Mouse (Mus musculus) adrenal gland, adult 8-10 months (tissue): Measurements from ENCODE around the gene Gm20388. TPM values are rescaled to one million over a fixed set of nuclear protein-coding genes. Genes with fewer than 3 reads are reported as not detected.

Source experiments
- DNase-seq: peaks from one replicate; pipeline ENCODE4 v3.0.0; 2022
- total RNA-seq, 4 experiments: library from RNA; stranded (reverse); gene quantifications; 2 replicates each; pipeline ENCODE4 v1.2.4; 2022

Gene Gm20388
- total RNA-seq, 4 experiments from 2014 or later = 1.7 to 16.9 (median 5.8) TPM

- DNase-seq = no peak
Observed at GRCm38 (mm10) chr8:123773468-123773867, 3862.8 kb downstream of the Gm20388 start.

DNA sequence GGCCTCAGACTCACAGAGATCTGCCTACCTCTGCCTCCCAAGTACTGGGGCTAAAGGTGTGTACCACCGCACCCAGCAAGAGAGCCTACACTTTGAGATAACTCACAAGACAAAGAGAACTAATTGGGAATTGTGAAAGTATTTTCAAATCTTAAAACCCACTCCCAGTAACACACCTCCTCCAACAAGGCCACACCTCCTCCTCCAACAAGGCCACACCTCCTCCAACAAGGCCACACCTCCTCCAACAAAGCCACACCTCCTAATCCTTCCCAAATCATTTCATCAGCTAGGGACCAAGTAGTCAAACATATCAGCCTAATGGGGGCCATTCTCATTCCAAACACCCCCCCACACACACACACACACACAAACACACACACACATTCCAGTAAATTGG, 3863.8 kb downstream of the Gm20388 start:
- no peak for DNase-seq

DNA sequence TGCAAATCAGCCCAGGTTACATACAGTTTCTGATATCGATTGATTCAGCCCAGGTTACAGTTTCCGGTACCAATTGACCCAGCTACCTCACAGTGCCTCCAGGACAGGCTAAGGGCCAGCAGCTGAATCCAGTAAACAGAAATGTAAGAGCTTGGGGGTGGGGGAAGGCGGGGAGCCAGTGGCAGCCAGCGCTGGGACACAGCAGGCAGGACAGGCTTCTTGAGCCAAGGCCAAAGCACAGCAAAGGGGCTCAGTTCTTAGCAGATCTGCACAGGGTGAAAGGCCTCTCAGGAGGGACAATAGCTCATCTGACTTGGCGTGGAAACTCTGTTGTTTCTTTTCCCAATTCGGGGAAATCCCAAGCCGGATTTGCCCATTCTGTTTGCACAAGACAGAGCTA, 3866.7 kb downstream of the Gm20388 start:
- DNase-seq = no peak

GRCm38 (mm10) chr8:123780471-123780870, 3869.8 kb downstream of the Gm20388 start:
- no peak for DNase-seq

DNA sequence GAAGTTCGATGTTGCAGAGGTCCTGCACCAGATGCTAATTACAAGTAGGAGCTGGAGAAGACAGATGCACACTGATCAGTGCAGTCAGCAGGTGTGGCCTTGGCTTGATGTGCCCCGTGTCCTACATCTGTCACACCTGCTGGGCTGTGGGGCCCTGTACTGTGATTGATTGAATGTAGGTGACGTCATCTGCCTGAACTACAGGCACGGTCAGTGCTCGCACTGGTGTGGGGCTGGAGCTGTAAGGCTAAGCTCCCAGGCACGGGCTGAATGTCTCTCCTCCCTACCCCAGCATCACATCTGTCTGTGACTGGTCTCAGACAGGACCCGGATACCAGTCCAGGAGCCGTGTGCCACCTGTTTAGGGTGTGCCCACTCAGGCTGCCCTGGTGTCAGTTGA, 3870.6 kb downstream of the Gm20388 start:
- DNase-seq = no peak

GRCm38 (mm10) chr8:123783525-123784249, 3873.0 kb downstream of the Gm20388 start:
- peak; percentile 64 for DNase-seq

GRCm38 (mm10) chr8:123786166-123786565, 3875.5 kb downstream of the Gm20388 start:
- no peak for DNase-seq

DNA sequence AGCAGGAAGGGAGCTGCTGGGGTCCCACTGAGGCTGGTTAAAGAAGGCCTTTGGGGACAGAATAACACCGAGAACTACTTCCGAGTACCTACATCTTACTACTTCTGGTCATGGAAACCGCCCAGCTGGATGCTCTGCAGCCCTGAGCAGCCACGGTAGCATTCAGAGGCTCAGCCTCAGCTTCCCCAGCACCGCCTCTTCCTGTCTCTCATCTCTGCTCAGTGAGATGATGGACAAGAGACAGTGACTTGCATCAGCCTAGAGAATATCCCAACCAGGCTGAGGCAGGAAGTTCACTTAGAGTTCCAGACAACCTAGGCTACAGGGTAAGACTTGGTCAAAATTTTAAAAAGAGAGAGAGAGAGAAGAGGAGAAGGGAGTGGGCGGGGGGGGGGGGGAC, 3876.0 kb downstream of the Gm20388 start:
- DNase-seq = no peak

DNA sequence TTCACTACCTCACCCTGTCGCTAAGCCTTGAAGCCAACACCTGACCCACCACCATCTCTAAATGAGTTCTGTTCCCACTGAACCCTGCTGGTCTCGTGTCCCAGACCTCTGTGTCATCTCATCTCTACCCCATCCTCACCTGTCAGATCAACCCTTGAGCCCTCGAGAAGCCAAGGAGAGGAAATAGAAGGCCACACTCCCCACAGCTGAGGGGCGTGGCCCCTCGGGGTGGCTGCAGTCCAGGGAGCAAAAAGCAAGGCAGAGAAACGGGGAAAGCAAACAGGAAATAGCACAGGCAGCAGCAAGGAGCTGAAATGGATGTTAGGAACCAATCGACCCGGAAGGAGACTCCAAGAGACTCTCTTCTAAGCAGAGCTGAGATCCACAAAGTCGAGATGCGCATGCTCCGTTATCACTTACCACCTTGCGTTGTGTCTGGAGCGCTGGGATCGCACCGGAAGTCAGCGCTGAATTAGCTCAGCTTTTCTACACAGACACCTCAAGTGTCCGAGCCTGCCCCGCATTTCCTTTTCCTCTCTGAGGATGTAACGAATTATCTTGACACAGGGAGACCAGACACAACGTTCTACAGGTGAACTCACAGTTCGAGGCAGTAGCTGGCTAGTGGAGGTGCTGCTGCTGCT, 3876.7 kb downstream of the Gm20388 start:
- DNase-seq = no peak

GRCm38 (mm10) chr8:123788416-123789170, 3878.0 kb downstream of the Gm20388 start:
- DNase-seq = peak; percentile 62

DNA sequence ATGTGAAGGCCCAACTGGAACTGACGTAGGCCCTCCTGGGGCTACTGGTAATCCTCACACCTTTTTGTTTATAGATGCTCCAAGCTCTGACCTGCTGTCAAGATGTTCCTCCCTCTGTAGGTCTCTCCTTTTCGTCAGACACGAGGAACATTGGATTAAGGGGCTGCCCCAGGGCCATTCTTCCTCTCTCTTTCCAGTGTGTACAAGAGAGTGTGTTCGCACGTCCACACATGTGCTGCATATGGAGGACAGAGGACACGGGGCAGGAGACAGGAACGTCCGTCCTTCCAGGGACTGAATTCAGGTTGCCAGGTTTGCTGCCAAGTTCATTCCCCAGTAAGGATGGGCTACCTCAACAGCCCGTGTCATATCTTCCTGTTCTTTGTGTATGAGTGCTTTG, 3878.8 kb downstream of the Gm20388 start:
- DNase-seq = no peak

DNA sequence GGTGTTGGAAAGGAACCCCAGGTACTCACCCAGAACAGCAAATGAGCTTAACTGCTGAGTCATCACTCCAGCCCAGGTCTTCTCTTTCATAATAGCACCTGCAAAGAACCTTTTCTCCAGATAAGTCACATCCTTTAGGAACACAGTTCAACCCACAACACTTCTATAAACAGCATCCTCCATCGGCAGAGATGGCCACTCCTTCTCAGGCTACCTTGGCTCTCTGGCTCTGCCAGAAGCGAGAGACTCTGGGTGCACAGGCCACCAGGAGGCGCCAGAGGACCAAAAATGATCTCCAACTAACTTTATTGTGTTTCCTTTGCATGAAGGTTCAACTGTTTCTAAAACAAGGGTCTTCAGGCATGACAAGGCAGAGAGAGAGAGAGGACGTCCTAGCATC, 3879.3 kb downstream of the Gm20388 start:
- peak; percentile 78 for DNase-seq

DNA sequence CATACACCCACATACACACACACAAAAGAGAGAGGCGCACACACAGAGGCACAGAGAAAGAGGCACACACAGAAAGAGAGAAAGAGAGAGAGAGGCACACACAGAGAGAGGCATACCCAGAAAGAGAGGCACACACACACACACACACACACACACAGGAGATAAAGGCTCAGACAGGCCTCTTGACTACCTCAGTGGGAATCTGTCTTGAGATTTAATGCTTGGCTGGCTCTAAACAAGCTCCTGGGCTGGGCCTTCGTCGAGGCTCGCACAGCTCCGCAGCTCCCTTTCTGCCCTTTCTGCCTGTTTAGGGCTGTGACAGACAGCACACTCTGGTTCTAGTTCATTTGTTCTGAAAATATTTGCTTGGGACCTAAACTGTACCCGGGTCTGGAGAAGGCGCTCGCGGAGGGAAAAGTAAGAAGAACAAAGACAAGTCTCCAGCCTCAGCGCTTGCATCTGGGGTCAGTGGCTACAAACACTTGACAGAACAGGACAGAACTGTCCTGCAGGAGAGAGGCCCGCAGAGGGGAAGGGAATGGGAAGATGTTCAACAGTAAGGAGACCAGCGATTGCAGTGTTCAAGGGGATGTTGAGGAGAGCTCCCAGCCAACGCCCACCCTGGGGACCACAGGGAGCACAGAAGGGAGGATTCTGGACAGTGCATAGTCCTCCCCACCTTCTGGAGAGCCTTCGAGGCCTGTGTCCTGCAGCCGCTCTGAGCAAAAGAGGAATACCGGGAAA, 3880.6 kb downstream of the Gm20388 start:
- no peak for DNase-seq

- no peak for DNase-seq
Observed at GRCm38 (mm10) chr8:123791845-123792225, 3881.2 kb downstream of the Gm20388 start.

DNA sequence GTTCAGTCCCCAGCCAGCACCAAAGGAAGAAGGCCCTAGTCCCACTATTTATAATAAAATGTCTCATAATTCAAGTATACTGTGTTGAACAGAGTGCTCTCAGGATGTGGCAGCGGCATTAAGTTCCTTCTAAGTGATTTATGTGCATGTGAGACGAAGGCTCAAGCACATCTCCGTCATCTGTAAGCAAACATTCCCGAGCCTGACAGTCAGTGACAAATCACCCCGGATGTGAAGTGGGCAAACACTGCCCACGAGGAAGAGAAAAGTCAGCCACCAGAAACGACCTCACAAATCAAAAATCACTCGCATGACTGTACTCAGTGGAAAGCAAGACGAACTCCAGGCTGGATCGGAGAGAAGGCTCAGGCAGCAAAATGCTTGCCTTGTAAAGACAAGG, 3883.3 kb downstream of the Gm20388 start:
- no peak for DNase-seq

- DNase-seq = no peak
Observed at GRCm38 (mm10) chr8:123794766-123795165, 3884.1 kb downstream of the Gm20388 start.

DNA sequence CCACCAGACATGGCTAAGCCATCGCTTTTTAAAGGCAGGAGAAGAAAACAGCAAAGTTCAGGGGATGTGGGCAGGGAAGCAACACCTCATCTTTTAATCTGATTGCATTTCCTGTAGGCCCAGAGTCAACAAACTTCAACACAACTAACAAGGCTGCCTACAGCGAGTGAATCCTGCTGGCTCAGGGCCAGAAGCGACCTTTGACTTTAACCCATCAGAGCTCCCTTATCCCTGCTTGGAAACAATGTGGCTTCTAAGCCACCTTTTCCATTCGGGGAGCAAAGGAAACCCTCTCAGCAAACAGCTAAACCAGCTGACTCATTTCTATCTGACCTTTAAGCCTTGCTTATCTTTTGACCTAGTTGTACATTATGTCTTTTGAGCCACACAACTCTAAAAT, 3886.1 kb downstream of the Gm20388 start:
- DNase-seq = no peak

DNA sequence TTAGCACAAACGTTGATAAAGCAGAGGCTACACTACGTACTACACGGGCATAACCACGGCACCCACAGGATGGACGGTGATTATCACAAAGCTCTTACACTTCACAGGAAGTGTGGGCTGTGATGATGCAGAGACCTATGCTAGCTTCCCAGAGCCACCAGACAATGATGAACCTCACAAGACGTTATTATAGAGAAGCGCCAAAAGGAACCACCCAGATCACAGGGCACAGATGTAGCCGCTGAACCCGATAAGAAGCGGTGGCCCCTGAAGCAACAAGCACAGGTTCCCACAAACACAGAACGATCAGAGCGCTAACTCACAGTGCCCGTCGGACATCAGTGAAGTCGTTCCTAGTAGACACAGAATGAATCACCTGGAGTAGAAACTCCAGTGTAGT, 3887.3 kb downstream of the Gm20388 start:
- no peak for DNase-seq

- DNase-seq = no peak
Observed at GRCm38 (mm10) chr8:123799434-123799833, 3888.8 kb downstream of the Gm20388 start.

DNA sequence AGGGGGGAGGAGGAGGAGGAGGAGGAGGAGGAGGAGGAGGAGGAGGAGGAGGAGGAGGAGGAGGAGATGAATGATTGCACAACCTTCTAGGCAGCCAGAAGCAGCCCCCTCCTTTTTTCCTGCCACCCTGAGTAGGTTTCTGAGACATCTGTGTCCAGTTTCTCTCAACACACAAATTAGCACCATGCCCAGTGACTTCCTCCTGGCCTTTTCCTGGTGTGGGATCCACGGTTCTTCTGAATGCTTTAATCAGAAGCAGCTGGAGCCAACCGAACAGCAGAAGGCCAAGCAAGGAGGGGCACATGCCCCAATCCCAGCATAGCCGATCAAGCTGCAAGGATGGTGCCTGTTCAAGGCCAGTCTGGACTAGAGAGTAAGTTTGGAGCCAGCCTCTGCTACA, 3889.2 kb downstream of the Gm20388 start:
- DNase-seq = no peak

DNA sequence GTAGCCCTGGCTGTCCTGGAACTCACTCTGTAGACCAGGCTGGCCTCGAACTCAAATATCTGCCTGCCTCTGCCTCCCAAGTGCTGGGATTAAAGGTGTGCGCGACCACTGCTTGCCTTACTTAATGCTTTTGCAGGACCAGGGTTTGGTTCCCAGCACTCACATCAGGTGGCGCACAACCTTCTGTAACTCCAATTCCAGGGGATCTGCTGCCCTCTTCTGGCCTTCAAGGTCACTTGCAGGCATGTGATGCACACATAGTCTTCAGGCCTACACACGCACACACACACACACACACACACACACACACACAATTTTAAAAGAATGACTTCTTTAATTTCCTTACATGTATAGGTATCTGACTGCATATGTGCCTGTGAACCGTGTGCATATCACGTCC, 3890.2 kb downstream of the Gm20388 start:
- no peak for DNase-seq

- DNase-seq = no peak
Observed at GRCm38 (mm10) chr8:123801538-123801937, 3890.9 kb downstream of the Gm20388 start.

DNA sequence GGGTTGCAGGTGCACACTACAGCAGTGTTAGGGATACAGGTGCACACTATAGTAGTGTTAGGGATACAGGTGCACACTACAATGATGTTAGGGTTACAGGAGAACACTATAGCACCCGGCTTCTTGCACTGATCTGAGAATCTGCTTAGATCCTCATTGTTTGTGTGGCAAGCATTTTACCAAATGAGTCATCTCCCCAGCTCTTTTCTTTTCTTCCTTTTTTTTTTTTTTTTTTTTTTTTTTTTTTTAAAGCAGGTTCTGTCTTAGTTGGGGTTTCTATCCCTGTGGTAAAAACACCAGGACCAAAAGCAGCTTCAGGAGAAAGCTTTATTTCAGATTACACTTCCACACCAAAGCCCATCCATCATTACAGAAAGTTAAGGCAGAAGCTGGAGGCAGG, 3893.0 kb downstream of the Gm20388 start:
- DNase-seq = no peak
